Mouse (Mus musculus): ENCODE data around the gene Xylt1.

Xylt1 gene

GRCm38 (mm10) chr7:117550916-117551549 is 170.3 kb downstream of the Xylt1 start:
- in situ Hi-C loops (cut with MseI, MboI), result no loop called here

GRCm38 (mm10) chr7:117553228-117553627 is 172.4 kb downstream of the Xylt1 start:
- in situ Hi-C loops (cut with MseI, MboI), result no loop called here

- in situ Hi-C loops (cut with MseI, MboI), result no loop called here
Observed at GRCm38 (mm10) chr7:117555735-117556134, 175.0 kb downstream of the Xylt1 start.

- in situ Hi-C loops (cut with MseI, MboI), result no loop called here
Observed at GRCm38 (mm10) chr7:117558166-117558565, 177.4 kb downstream of the Xylt1 start.

- in situ Hi-C loops (cut with MseI, MboI), result no loop called here
Observed at GRCm38 (mm10) chr7:117559051-117559450, 178.3 kb downstream of the Xylt1 start.

GRCm38 (mm10) chr7:117563939-117564499 is 183.2 kb downstream of the Xylt1 start:
- in situ Hi-C loops (cut with MseI, MboI), result no loop called here

- in situ Hi-C loops (cut with MseI, MboI), result no loop called here
Observed at GRCm38 (mm10) chr7:117564627-117565026, 183.8 kb downstream of the Xylt1 start.

- in situ Hi-C loops (cut with MseI, MboI), result no loop called here
Observed at GRCm38 (mm10) chr7:117566115-117566514, 185.3 kb downstream of the Xylt1 start.

GRCm38 (mm10) chr7:117566833-117567232 is 186.1 kb downstream of the Xylt1 start:
- in situ Hi-C loops (cut with MseI, MboI), result no loop called here

GRCm38 (mm10) chr7:117567252-117567651 is 186.5 kb downstream of the Xylt1 start:
- in situ Hi-C loops (cut with MseI, MboI), result no loop called here

GRCm38 (mm10) chr7:117567653-117568340 is 187.0 kb downstream of the Xylt1 start:
- in situ Hi-C loops (cut with MseI, MboI), result no loop called here

GRCm38 (mm10) chr7:117571131-117571530 is 190.4 kb downstream of the Xylt1 start:
- in situ Hi-C loops (cut with MseI, MboI), result no loop called here

- in situ Hi-C loops (cut with MseI, MboI), result no loop called here
Observed at GRCm38 (mm10) chr7:117571713-117572112, 190.9 kb downstream of the Xylt1 start.

- in situ Hi-C loops (cut with MseI, MboI), result no loop called here
Observed at GRCm38 (mm10) chr7:117573170-117573569, 192.4 kb downstream of the Xylt1 start.

- in situ Hi-C loops (cut with MseI, MboI), result no loop called here
Observed at GRCm38 (mm10) chr7:117575417-117575816, 194.6 kb downstream of the Xylt1 start.

- in situ Hi-C loops (cut with MseI, MboI), result no loop called here
Observed at GRCm38 (mm10) chr7:117577035-117577434, 196.3 kb downstream of the Xylt1 start.

GRCm38 (mm10) chr7:117585164-117585563 is 204.4 kb downstream of the Xylt1 start:
- in situ Hi-C loops (cut with MseI, MboI), result no loop called here

GRCm38 (mm10) chr7:117586811-117587210 is 206.0 kb downstream of the Xylt1 start:
- in situ Hi-C loops (cut with MseI, MboI), result no loop called here

GRCm38 (mm10) chr7:117587234-117587929 is 206.6 kb downstream of the Xylt1 start:
- in situ Hi-C loops (cut with MseI, MboI), result no loop called here

GRCm38 (mm10) chr7:117588426-117588825 is 207.6 kb downstream of the Xylt1 start:
- in situ Hi-C loops (cut with MseI, MboI), result no loop called here

- in situ Hi-C loops (cut with MseI, MboI), result no loop called here
Observed at GRCm38 (mm10) chr7:117589359-117589758, 208.6 kb downstream of the Xylt1 start.

- in situ Hi-C loops (cut with MseI, MboI), result no loop called here
Observed at GRCm38 (mm10) chr7:117589820-117590219, 209.0 kb downstream of the Xylt1 start.
